Comparison of ENCODE assay signal across 8 mouse cellular contexts in genomic region chr14:21143406-21144115, GRCm38 (mm10).
DNase-seq lines count a peak whose midpoint lies in the region; ATAC-seq and TF ChIP-seq lines count a peak whose summit lies in the region.
"Had no signal": no experiment of that assay in that cellular context is flagged by ENCODE, and none has a peak within 500 bp of the region (broad histone marks: within the 10 kb centered on the region; RNA-seq: fewer than 3 reads in every experiment).

No protein-coding gene starts in this region.

- H3K4me2 ChIP-seq in liver, embryonic 12.5 days = no peak overlapping the region
- H3K4me2 ChIP-seq in forebrain, postnatal 0 days (ENCODE audit: low read depth) = no peak overlapping the region
- H3K4me2 ChIP-seq in stomach, postnatal 0 days (replicated peaks; ENCODE audit: low read depth) = no peak overlapping the region

- ATAC-seq in liver, embryonic 12.5 days = no peak
- ATAC-seq in forebrain, postnatal 0 days = peak; percentile 83
- no peak for ATAC-seq in stomach, postnatal 0 days (ENCODE audit: low FRiP score, low TSS enrichment)

- H3K4me3 ChIP-seq in liver, adult 2 months (ENCODE audit: insufficient read depth, low read depth, low read length) = no peak overlapping the region
- H3K4me3 ChIP-seq in liver, embryonic 12.5 days = no peak overlapping the region
- H3K4me3 ChIP-seq in forebrain, postnatal 0 days (ENCODE audit: low read depth, low read length) = no peak overlapping the region
- H3K4me3 ChIP-seq in stomach, postnatal 0 days (ENCODE audit: low read depth, low read length) = no peak overlapping the region
- H3K4me3 ChIP-seq: erythroblast, embryonic 14.5 days had no signal

- no peak overlapping the region for H3K27ac ChIP-seq in liver, adult 2 months (replicated peaks; ENCODE audit: insufficient read depth, low read depth, low read length)
- no peak overlapping the region for H3K27ac ChIP-seq in liver, embryonic 12.5 days
- no peak overlapping the region for H3K27ac ChIP-seq in forebrain, postnatal 0 days (ENCODE audit: low read depth, low read length)
- no peak overlapping the region for H3K27ac ChIP-seq in stomach, postnatal 0 days (replicated peaks)

- TF ChIP-seq CTCF in liver, adult 2 months (IDR thresholded peaks at IDR 0.05; ENCODE audit: low read depth, low read length) = 0 out of 2 replicates have a peak, but pooled peaks have one; percentile 12
- TF ChIP-seq CTCF in forebrain, postnatal 0 days (IDR thresholded peaks at IDR 0.05; ENCODE audit: low read depth) = peak; percentile 73
- peak; percentile 80 for TF ChIP-seq CTCF in stomach, postnatal 0 days (IDR thresholded peaks at IDR 0.05; ENCODE audit: low read depth)

- H3K9me3 ChIP-seq in liver, embryonic 12.5 days (replicated peaks) = no peaks in the 10 kb centered on the region
- H3K9me3 ChIP-seq in forebrain, postnatal 0 days (ENCODE audit: low read length) = no peaks in the 10 kb centered on the region
- H3K9me3 ChIP-seq in stomach, postnatal 0 days (ENCODE audit: control insufficient read depth, low read length) = no peaks in the 10 kb centered on the region

- H3K9ac ChIP-seq in liver, adult 2 months (ENCODE audit: low read depth, low read length) = no peak overlapping the region
- H3K9ac ChIP-seq in liver, embryonic 12.5 days = no peak overlapping the region
- no peak overlapping the region for H3K9ac ChIP-seq in forebrain, postnatal 0 days
- H3K9ac ChIP-seq in stomach, postnatal 0 days (ENCODE audit: low read length) = no peak overlapping the region

- no peak for TF ChIP-seq POLR2A in liver, adult 2 months (IDR thresholded peaks at IDR 0.05; ENCODE audit: extremely low read depth, insufficient read depth, low read length)

- no peak for TF ChIP-seq EP300 in stomach, postnatal 0 days (optimal IDR thresholded peaks at IDR 0.05)

- peaks cover 15% of the 10 kb centered on the region for H3K36me3 ChIP-seq in liver, adult 2 months (ENCODE audit: control insufficient read depth, insufficient read depth, low read length)
- no peaks in the 10 kb centered on the region for H3K36me3 ChIP-seq in liver, embryonic 12.5 days
- H3K36me3 ChIP-seq in forebrain, postnatal 0 days (ENCODE audit: insufficient read depth) = no peaks in the 10 kb centered on the region
- no peaks in the 10 kb centered on the region for H3K36me3 ChIP-seq in stomach, postnatal 0 days (ENCODE audit: control insufficient read depth, insufficient read depth, low read length)

- 37% methylated on average over 8 of the region's 8 CpGs for WGBS in liver, adult 2 months
- WGBS in liver, embryonic 12.5 days (ENCODE audit: insufficient replicate concordance) = 75% methylated on average over 8 of the region's 8 CpGs
- 44% methylated on average over 8 of the region's 8 CpGs for WGBS in forebrain, postnatal 0 days
- WGBS in stomach, postnatal 0 days = 50% methylated on average over 8 of the region's 8 CpGs

- peaks cover 28% of the 10 kb centered on the region for H3K79me2 ChIP-seq in liver, adult 2 months (ENCODE audit: control insufficient read depth, insufficient read depth, low read length)

- peaks cover 14% of the 10 kb centered on the region for H3K4me1 ChIP-seq in liver, adult 2 months (ENCODE audit: control insufficient read depth, insufficient read depth, low read length)
- 0 out of 2 replicates have a peak, but pooled peaks cover 3% of the 10 kb centered on the region for H3K4me1 ChIP-seq in liver, embryonic 12.5 days
- H3K4me1 ChIP-seq in forebrain, postnatal 0 days (ENCODE audit: insufficient read depth) = no peaks in the 10 kb centered on the region
- no peaks in the 10 kb centered on the region for H3K4me1 ChIP-seq in stomach, postnatal 0 days (replicated peaks; ENCODE audit: control insufficient read depth, insufficient read depth)

- no peaks in the 10 kb centered on the region for H3K27me3 ChIP-seq in liver, adult 2 months (ENCODE audit: control insufficient read depth, insufficient read depth, low read length)
- H3K27me3 ChIP-seq in liver, embryonic 12.5 days (replicated peaks) = no peaks in the 10 kb centered on the region
- no peaks in the 10 kb centered on the region for H3K27me3 ChIP-seq in forebrain, postnatal 0 days (ENCODE audit: insufficient read depth, low read length)
- H3K27me3 ChIP-seq in stomach, postnatal 0 days (ENCODE audit: control insufficient read depth, insufficient read depth, low read length) = no peaks in the 10 kb centered on the region

- no peak for DNase-seq in liver, adult 2 months (ENCODE audit: extremely low read depth, low read depth, low spot score)
- DNase-seq in ES-CJ7 (ENCODE audit: low read depth, low spot score) = peak; percentile 68
- peak; percentile 49 for DNase-seq in brain, adult 2 months (ENCODE audit: low read depth, low spot score)
- DNase-seq in forebrain, postnatal 0 days = peak; percentile 63
- DNase-seq in layer of hippocampus, postnatal 14 days (ENCODE audit: low spot score in 2 of 2) = peak; percentile 24 to 48
- peak; percentile 42 for DNase-seq in stomach, postnatal 0 days (ENCODE audit: low spot score)

Comparison
In these comparisons a context has a peak if more than half of its experiments do, and no peak if none do; other contexts are left out.
1. CTCF ChIP-seq: peak in every context shown above with its lines; median percentile 80 in stomach, postnatal 0 days; 73 in forebrain, postnatal 0 days; 12 in liver, adult 2 months.